17 mouse cellular contexts compared by ENCODE assay signal in genomic region chr1:74335033-74335432, GRCm38 (mm10). TPM values are rescaled to one million over a fixed set of nuclear protein-coding genes. Genes with fewer than 3 reads are reported as not detected.
DNase-seq lines count a peak whose midpoint lies in the region; ATAC-seq and TF ChIP-seq lines count a peak whose summit lies in the region.
"Had no signal": no experiment of that assay in that cellular context is flagged by ENCODE, and none has a peak within 500 bp of the region (broad histone marks: within the 10 kb centered on the region; RNA-seq: fewer than 3 reads in every experiment).

No protein-coding gene starts in this region.

- 0 out of 2 replicates have a peak, but pooled peaks cover 1% of the 10 kb centered on the region for H3K79me2 ChIP-seq in heart, adult 2 months (replicated peaks; ENCODE audit: control insufficient read depth, insufficient read depth, low read length)
- H3K79me2 ChIP-seq in CH12.LX (replicated peaks; ENCODE audit: control insufficient read depth, extremely low read depth, insufficient read depth, poor library complexity, severe bottlenecking), result peaks cover 71% of the 10 kb centered on the region

- DNase-seq in heart, adult 2 months, result peak; percentile 57 to 61
- no peak for DNase-seq in CH12.LX (ENCODE audit: extremely low read depth)
- DNase-seq in heart, postnatal 10 days, result peak; percentile 55 to 56
- DNase-seq in lung, adult 2 months, result no peak
- DNase-seq: liver, postnatal 0 days; lung, postnatal 4 days; thymus, postnatal 4 days had no signal

- H3K27me3 ChIP-seq in heart, adult 2 months (ENCODE audit: control insufficient read depth, insufficient read depth, low read length), result no peaks in the 10 kb centered on the region
- H3K27me3 ChIP-seq in heart, embryonic 12.5 days (replicated peaks), result no peaks in the 10 kb centered on the region
- H3K27me3 ChIP-seq in CH12.LX (replicated peaks), result no peaks in the 10 kb centered on the region
- H3K27me3 ChIP-seq: embryonic facial prominence, embryonic 13.5 days; limb, embryonic 13.5 days; midbrain, embryonic 13.5 days had no signal

- no peaks in the 10 kb centered on the region for H3K9me3 ChIP-seq in heart, embryonic 12.5 days (replicated peaks)
- H3K9me3 ChIP-seq in CH12.LX (replicated peaks; ENCODE audit: low read length), result peaks cover 11% of the 10 kb centered on the region
- H3K9me3 ChIP-seq: embryonic facial prominence, embryonic 13.5 days; forebrain, embryonic 10.5 days; limb, embryonic 13.5 days; midbrain, embryonic 13.5 days had no signal

- peak; percentile 42 for TF ChIP-seq POLR2A in heart, adult 2 months (IDR thresholded peaks at IDR 0.05; ENCODE audit: insufficient read depth, low read depth, low read length)
- no peak for TF ChIP-seq POLR2A in CH12.LX (IDR thresholded peaks at IDR 0.05; ENCODE audit: low read depth, low read length)
- no peak for TF ChIP-seq POLR2A in lung, adult 2 months (IDR thresholded peaks at IDR 0.05; ENCODE audit: borderline replicate concordance, extremely low read depth, low read depth, low read length)

- TF ChIP-seq RAD21 in CH12.LX (IDR thresholded peaks at IDR 0.05; ENCODE audit: low read depth, low read length), result no peak

- TF ChIP-seq CTCF in heart, adult 2 months (IDR thresholded peaks at IDR 0.05), result no peak
- no peak for TF ChIP-seq CTCF in CH12.LX (conservative IDR thresholded peaks at IDR 0.05 in 1 of 2, IDR thresholded peaks at IDR 0.05 in 1 of 2; ENCODE audit: low read depth in 2 of 2, low read length in 2 of 2)
- no peak for TF ChIP-seq CTCF in lung, adult 2 months (IDR thresholded peaks at IDR 0.05; ENCODE audit: insufficient read depth, low read length)

- H3K4me1 ChIP-seq in heart, adult 2 months (ENCODE audit: control insufficient read depth, insufficient read depth, low read length), result peaks cover 40% of the 10 kb centered on the region
- peaks cover 75% of the 10 kb centered on the region for H3K4me1 ChIP-seq in heart, embryonic 12.5 days (replicated peaks)
- peaks cover 29 to 68% of the 10 kb centered on the region in 2 experiments for H3K4me1 ChIP-seq in CH12.LX (ENCODE audit: control insufficient read depth in 1 of 2, insufficient read depth in 2 of 2)
- H3K4me1 ChIP-seq in brown adipose tissue, adult 24 weeks (ENCODE audit: control insufficient read depth, insufficient read depth, insufficient read length, low read length), result peaks cover 48% of the 10 kb centered on the region
- H3K4me1 ChIP-seq in lung, adult 2 months (ENCODE audit: control insufficient read depth, insufficient read depth, low read length), result peaks cover 12% of the 10 kb centered on the region

- in situ Hi-C loops in CH12.LX (cut with MboI; ENCODE audit: low pct_ligation_motif_present, low pct_unique_long_range_greater_than_20kb, low sequenced_read_pairs), result no loop called here

- H3K4me2 ChIP-seq in heart, embryonic 12.5 days, result no peak overlapping the region
- H3K4me2 ChIP-seq in CH12.LX (ENCODE audit: insufficient read depth, low read depth, poor library complexity, severe bottlenecking), result peak overlapping the region; percentile 87
- H3K4me2 ChIP-seq: embryonic facial prominence, embryonic 13.5 days; limb, embryonic 13.5 days; midbrain, embryonic 13.5 days had no signal

- peak; percentile 94 for TF ChIP-seq EP300 in heart, adult 2 months (IDR thresholded peaks at IDR 0.05; ENCODE audit: insufficient read depth, low read depth, low read length)
- no peak for TF ChIP-seq EP300 in CH12.LX (IDR thresholded peaks at IDR 0.05; ENCODE audit: low read length)

- peaks cover 12% of the 10 kb centered on the region for H3K36me3 ChIP-seq in heart, adult 2 months (ENCODE audit: control insufficient read depth, insufficient read depth, low read length)
- no peaks in the 10 kb centered on the region for H3K36me3 ChIP-seq in heart, embryonic 12.5 days
- H3K36me3 ChIP-seq in CH12.LX (replicated peaks in 1 of 2; ENCODE audit: control insufficient read depth in 1 of 2, insufficient read depth in 1 of 2, low read length in 1 of 2), result peaks cover 22 to 56% of the 10 kb centered on the region in 2 experiments
- H3K36me3 ChIP-seq: midbrain, embryonic 13.5 days had no signal

- intact Hi-C loops in heart, adult 2 months (cut with DNase I), result no loop called here
- intact Hi-C loops in heart, postnatal 10 days (cut with DNase I), result no loop called here

- dilution Hi-C loops in CH12.LX (cut with MboI; ENCODE audit: extremely low pct_ligation_motif_present, extremely low pct_unique_long_range_greater_than_20kb, low sequenced_read_pairs), result no loop called here

- H3K4me3 ChIP-seq in heart, adult 2 months, result peak overlapping the region; percentile 48
- no peak overlapping the region for H3K4me3 ChIP-seq in heart, embryonic 12.5 days
- peak overlapping the region; percentile 66 to 81 (median 80) for H3K4me3 ChIP-seq in CH12.LX (replicated peaks in 1 of 3; ENCODE audit: low read depth in 2 of 3, low read length in 2 of 3, poor library complexity in 1 of 3)
- H3K4me3 ChIP-seq in brown adipose tissue, adult 24 weeks (ENCODE audit: insufficient read depth, low read depth, low read length), result peak overlapping the region; percentile 9
- H3K4me3 ChIP-seq in lung, adult 2 months (replicated peaks; ENCODE audit: extremely low read depth, low read depth, low read length), result no peak overlapping the region
- H3K4me3 ChIP-seq: embryonic facial prominence, embryonic 13.5 days; forebrain, embryonic 10.5 days; limb, embryonic 13.5 days; midbrain, embryonic 13.5 days had no signal

- WGBS in heart, adult 2 months, result 39% methylated on average over 4 of the region's 4 CpGs
- 70% methylated on average over 4 of the region's 4 CpGs for WGBS in heart, embryonic 12.5 days
- WGBS in lung, adult 2 months, result 74% methylated on average over 4 of the region's 4 CpGs

- no peak overlapping the region for H3K9ac ChIP-seq in heart, adult 2 months (ENCODE audit: low read depth, low read length)
- no peak overlapping the region for H3K9ac ChIP-seq in heart, embryonic 12.5 days
- peak overlapping the region; percentile 63 for H3K9ac ChIP-seq in CH12.LX (ENCODE audit: insufficient read depth, low read depth)
- H3K9ac ChIP-seq: embryonic facial prominence, embryonic 13.5 days; limb, embryonic 13.5 days; liver, postnatal 0 days; midbrain, embryonic 13.5 days had no signal

- ATAC-seq in heart, embryonic 12.5 days (ENCODE audit: insufficient number of reproducible peaks, low FRiP score), result no peak
- ATAC-seq in activated CD4-positive, CD25-positive, alpha-beta regulatory T cell, adult 4 months, result no peak
- ATAC-seq: CD4-positive, CD25-positive, alpha-beta regulatory T cell, adult 4 months; hindbrain, embryonic 16.5 days; liver, postnatal 0 days; midbrain, embryonic 13.5 days had no signal

- peak overlapping the region; percentile 91 for H3K27ac ChIP-seq in heart, adult 2 months
- no peak overlapping the region for H3K27ac ChIP-seq in heart, embryonic 12.5 days (ENCODE audit: poor library complexity, severe bottlenecking)
- peak overlapping the region; percentile 72 for H3K27ac ChIP-seq in CH12.LX (ENCODE audit: insufficient read depth, low read depth)
- peak overlapping the region; percentile 83 for H3K27ac ChIP-seq in brown adipose tissue, adult 24 weeks (replicated peaks; ENCODE audit: low read depth, low read length)
- H3K27ac ChIP-seq: embryonic facial prominence, embryonic 13.5 days; forebrain, embryonic 10.5 days; midbrain, embryonic 13.5 days had no signal

RNA-seq across cellular contexts. Expression of gene Catip, which starts 26.9 kb away (rescaled TPM):
- total RNA-seq in heart, adult 2 months (2021), result under 1 TPM; 0.29 to 0.34 TPM
- 1.1 and 2.3 TPM in 2 replicates for polyA plus RNA-seq in heart, adult 2 months (2012; rRNA removed)
- 0.46 TPM in 2 replicates for polyA plus RNA-seq in heart, embryonic 12.5 days (2016; fragmentation: Nextera tagmentation; extraction: Ambion mirVana)
- 0.21 and 0.30 TPM in 2 replicates for total RNA-seq in CH12.LX (2012; rRNA removed)
- 0.11 and 0.20 TPM in 2 replicates for total RNA-seq in CH12.LX (2014; rRNA removed)
- polyA plus RNA-seq in CH12.LX (2012; ENCODE audit: insufficient read length, low read depth), result 2.1 and 2.6 TPM in 2 replicates
- not detected in 2 replicates for polyA plus RNA-seq in brown adipose tissue, adult 24 weeks (2012; ENCODE audit: insufficient read depth, insufficient read length, missing spikeins)
- under 1 TPM; 0.29 to 0.45 TPM for total RNA-seq in heart, postnatal 10 days (2021)
- 10.2 TPM in 2 replicates for polyA plus RNA-seq in lung, adult 2 months (2012; rRNA removed)
- not detected for polyA plus RNA-seq in activated CD4-positive, CD25-positive, alpha-beta regulatory T cell, adult 4 months (2017; shearing (Covaris generic))
- total RNA-seq: granulocyte monocyte progenitor cell, adult 5-6 weeks had no signal
- polyA plus RNA-seq: liver, postnatal 0 days had no signal

RNA-seq across cellular contexts. Expression of gene Tmbim1, which starts 29.6 kb away (rescaled TPM):
- 10 to 100 TPM; 41.3 to 48.1 TPM for total RNA-seq in heart, adult 2 months (2021)
- polyA plus RNA-seq in heart, adult 2 months (2012; rRNA removed), result 97.1 and 148 TPM in 2 replicates
- 41.1 and 42.9 TPM in 2 replicates for polyA plus RNA-seq in heart, embryonic 12.5 days (2016; fragmentation: Nextera tagmentation; extraction: Ambion mirVana)
- total RNA-seq in CH12.LX (2012; rRNA removed), result 30.9 and 32.4 TPM in 2 replicates
- total RNA-seq in CH12.LX (2014; rRNA removed), result 26.6 and 28.3 TPM in 2 replicates
- 31.1 and 35.1 TPM in 2 replicates for polyA plus RNA-seq in CH12.LX (2012; ENCODE audit: insufficient read length, low read depth)
- 34.6 and 41.7 TPM in 2 replicates for polyA plus RNA-seq in brown adipose tissue, adult 24 weeks (2012; ENCODE audit: insufficient read depth, insufficient read length, missing spikeins)
- 10 to 100 TPM; 43.2 to 45.8 TPM for total RNA-seq in heart, postnatal 10 days (2021)
- polyA plus RNA-seq in lung, adult 2 months (2012; rRNA removed), result 567 and 655 TPM in 2 replicates
- polyA plus RNA-seq in activated CD4-positive, CD25-positive, alpha-beta regulatory T cell, adult 4 months (2017; shearing (Covaris generic)), result 10 to 100 TPM; 13.1 to 16.1 TPM

RNA-seq across cellular contexts. Expression of gene Slc11a1, which starts 40.0 kb away (rescaled TPM):
- total RNA-seq in heart, adult 2 months (2021), result 1 to 10 TPM; 5.2 to 5.8 TPM
- 12.3 and 13.0 TPM in 2 replicates for polyA plus RNA-seq in heart, adult 2 months (2012; rRNA removed)
- polyA plus RNA-seq in heart, embryonic 12.5 days (2016; fragmentation: Nextera tagmentation; extraction: Ambion mirVana), result 1.3 and 1.5 TPM in 2 replicates
- total RNA-seq in CH12.LX (2012; rRNA removed) (21.3 and 35.7 TPM in 2 replicates), CH12.LX (2014; rRNA removed) (14.0 and 17.0 TPM in 2 replicates)
- polyA plus RNA-seq in CH12.LX (2012; ENCODE audit: insufficient read length, low read depth), result 85.8 and 96.4 TPM in 2 replicates
- polyA plus RNA-seq in brown adipose tissue, adult 24 weeks (2012; ENCODE audit: insufficient read depth, insufficient read length, missing spikeins), result 1.5 and 5.8 TPM in 2 replicates
- total RNA-seq in heart, postnatal 10 days (2021), result 1 to 10 TPM; 1.2 to 3.7 TPM
- polyA plus RNA-seq in lung, adult 2 months (2012; rRNA removed), result 33.3 and 41.8 TPM in 2 replicates
- polyA plus RNA-seq in activated CD4-positive, CD25-positive, alpha-beta regulatory T cell, adult 4 months (2017; shearing (Covaris generic)), result under 1 TPM; 0.42 to 0.97 TPM

RNA-seq across cellular contexts. Expression of gene Pnkd, which starts 50.3 kb away (rescaled TPM):
- total RNA-seq in heart, adult 2 months (2021), result 100 to 1,000 TPM; 126 to 140 TPM
- polyA plus RNA-seq in heart, adult 2 months (2012; rRNA removed), result 104 and 113 TPM in 2 replicates
- 215 and 216 TPM in 2 replicates for polyA plus RNA-seq in heart, embryonic 12.5 days (2016; fragmentation: Nextera tagmentation; extraction: Ambion mirVana)
- total RNA-seq in CH12.LX (2012; rRNA removed) (117 and 154 TPM in 2 replicates), CH12.LX (2014; rRNA removed) (42.7 and 45.5 TPM in 2 replicates)
- 263 and 318 TPM in 2 replicates for polyA plus RNA-seq in CH12.LX (2012; ENCODE audit: insufficient read length, low read depth)
- 117 and 146 TPM in 2 replicates for polyA plus RNA-seq in brown adipose tissue, adult 24 weeks (2012; ENCODE audit: insufficient read depth, insufficient read length, missing spikeins)
- 100 to 1,000 TPM; 205 to 211 TPM for total RNA-seq in heart, postnatal 10 days (2021)
- 63.0 and 63.5 TPM in 2 replicates for polyA plus RNA-seq in lung, adult 2 months (2012; rRNA removed)
- 10 to 100 TPM; 80.2 to 97.8 TPM for polyA plus RNA-seq in activated CD4-positive, CD25-positive, alpha-beta regulatory T cell, adult 4 months (2017; shearing (Covaris generic))

RNA-seq across cellular contexts. Expression of gene Aamp, which starts 50.5 kb away (rescaled TPM):
- total RNA-seq in heart, adult 2 months (2021), result 100 to 1,000 TPM in 1 of 2 experiments, 10 to 100 TPM in 1; 89.3 to 100 TPM
- 116 and 135 TPM in 2 replicates for polyA plus RNA-seq in heart, adult 2 months (2012; rRNA removed)
- polyA plus RNA-seq in heart, embryonic 12.5 days (2016; fragmentation: Nextera tagmentation; extraction: Ambion mirVana), result 169 and 171 TPM in 2 replicates
- 151 and 163 TPM in 2 replicates for total RNA-seq in CH12.LX (2012; rRNA removed)
- total RNA-seq in CH12.LX (2014; rRNA removed), result 103 and 108 TPM in 2 replicates
- polyA plus RNA-seq in CH12.LX (2012; ENCODE audit: insufficient read length, low read depth), result 172 and 193 TPM in 2 replicates
- polyA plus RNA-seq in brown adipose tissue, adult 24 weeks (2012; ENCODE audit: insufficient read depth, insufficient read length, missing spikeins), result 66.7 and 77.7 TPM in 2 replicates
- 100 to 1,000 TPM; 103 to 109 TPM for total RNA-seq in heart, postnatal 10 days (2021)
- polyA plus RNA-seq in lung, adult 2 months (2012; rRNA removed), result 141 and 172 TPM in 2 replicates
- polyA plus RNA-seq in activated CD4-positive, CD25-positive, alpha-beta regulatory T cell, adult 4 months (2017; shearing (Covaris generic)), result 100 to 1,000 TPM; 139 to 184 TPM

Comparison
In these comparisons a context has a peak if more than half of its experiments do, and no peak if none do; other contexts are left out.
1. H3K4me3 ChIP-seq: peak in heart, adult 2 months (single experiment), CH12.LX (3 of 3) and brown adipose tissue, adult 24 weeks (single experiment); none in heart, embryonic 12.5 days (single experiment) and lung, adult 2 months (single experiment).
2. DNase-seq: peak in heart, adult 2 months (2 of 2) and heart, postnatal 10 days (2 of 2); none in CH12.LX (single experiment) and lung, adult 2 months (single experiment).